Mouse (Mus musculus) megakaryocyte-erythroid progenitor cell, adult 5-6 weeks (primary cell): ENCODE results near the gene Brms1. TPM values are rescaled to one million over a fixed set of nuclear protein-coding genes. Genes with fewer than 3 reads are reported as not detected.
A peak's percentile ranks its signal among the peaks of the same experiment; 100 is the strongest.
"Not testable (repeated sequence)": the region's sequence is repeated elsewhere in the genome, so short reads cannot be mapped to it uniquely, and the experiment has no call there.

Source experiments
- ATAC-seq: replicated peaks from 2 replicates; pipeline ENCODE4 v1.8.0; 2016; ENCODE audit warnings: mild to moderate bottlenecking, inconsistent platforms; ENCODE audit not compliant: severe bottlenecking, poor library complexity, low FRiP score, low TSS enrichment
- total RNA-seq, 2 experiments: library from RNA; stranded (forward) in 1 of 2; stranded (reverse) in 1 of 2; fragments of 200-1000, 215-1000 nt in 1 of 2; fragments of >200 nt in 1 of 2; fragmentation: Nextera tagmentation in 1 of 2; gene quantifications; 2 replicates each; pipeline ENCODE4 v1.2.3; 2014 to 2017

The Brms1 gene
- total RNA-seq, 2 experiments from 2014 or later: 30.3 to 37.1 TPM

DNA sequence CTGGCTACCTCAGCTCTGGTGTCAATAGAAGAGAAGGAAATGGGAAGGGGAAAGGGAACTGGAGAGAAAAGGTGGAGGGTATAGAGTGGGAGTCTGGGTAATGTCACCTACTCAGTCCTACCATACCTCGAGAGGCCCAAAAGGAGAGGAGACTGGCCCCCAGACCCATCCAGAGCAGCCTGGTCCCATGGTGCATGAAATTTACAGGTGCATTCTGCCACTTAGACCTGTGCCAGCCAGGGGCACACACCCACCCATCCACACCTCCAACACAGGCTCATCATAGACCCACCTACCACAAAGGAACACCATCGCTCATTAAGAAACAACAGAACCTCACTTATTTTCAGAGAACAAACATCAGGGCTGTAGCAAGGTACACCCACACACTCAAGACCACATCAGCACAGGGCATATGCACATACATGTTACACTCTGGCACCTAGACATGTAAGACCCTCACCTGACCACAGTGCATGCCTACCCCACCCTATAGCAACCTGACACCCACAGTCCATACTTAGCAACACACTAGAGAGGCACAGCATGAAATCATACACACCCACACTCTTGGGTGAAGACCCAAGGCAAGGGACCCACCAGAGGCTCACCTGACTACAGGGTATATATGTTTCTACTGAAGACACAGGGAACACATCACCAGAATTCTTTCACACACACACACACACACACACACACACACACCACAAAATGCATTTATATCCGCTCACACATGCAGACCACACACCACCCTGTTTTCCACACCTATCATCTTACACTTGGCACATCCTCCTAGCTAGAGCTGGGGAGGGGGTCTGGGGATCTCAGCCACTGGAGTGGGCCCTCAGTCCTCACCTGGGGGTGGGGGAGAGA is 43.0 kb downstream of the Brms1 start:
- no peak for ATAC-seq

DNA sequence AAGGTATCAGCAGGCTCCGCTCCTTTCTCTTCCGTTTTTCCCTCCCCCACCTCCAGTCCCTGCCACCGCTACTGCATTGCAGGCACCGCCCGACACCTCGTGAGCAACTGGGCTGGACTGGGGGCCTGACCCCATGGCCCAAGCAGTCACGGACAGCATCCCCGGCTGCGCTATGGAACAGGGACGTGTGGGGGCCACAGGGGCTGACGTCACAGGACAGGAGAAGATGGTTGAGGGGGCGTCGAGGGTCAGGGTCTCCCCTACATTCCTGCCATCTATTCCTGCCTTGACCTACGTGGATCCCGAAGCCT is 43.6 kb downstream of the Brms1 start:
- no peak for ATAC-seq

DNA sequence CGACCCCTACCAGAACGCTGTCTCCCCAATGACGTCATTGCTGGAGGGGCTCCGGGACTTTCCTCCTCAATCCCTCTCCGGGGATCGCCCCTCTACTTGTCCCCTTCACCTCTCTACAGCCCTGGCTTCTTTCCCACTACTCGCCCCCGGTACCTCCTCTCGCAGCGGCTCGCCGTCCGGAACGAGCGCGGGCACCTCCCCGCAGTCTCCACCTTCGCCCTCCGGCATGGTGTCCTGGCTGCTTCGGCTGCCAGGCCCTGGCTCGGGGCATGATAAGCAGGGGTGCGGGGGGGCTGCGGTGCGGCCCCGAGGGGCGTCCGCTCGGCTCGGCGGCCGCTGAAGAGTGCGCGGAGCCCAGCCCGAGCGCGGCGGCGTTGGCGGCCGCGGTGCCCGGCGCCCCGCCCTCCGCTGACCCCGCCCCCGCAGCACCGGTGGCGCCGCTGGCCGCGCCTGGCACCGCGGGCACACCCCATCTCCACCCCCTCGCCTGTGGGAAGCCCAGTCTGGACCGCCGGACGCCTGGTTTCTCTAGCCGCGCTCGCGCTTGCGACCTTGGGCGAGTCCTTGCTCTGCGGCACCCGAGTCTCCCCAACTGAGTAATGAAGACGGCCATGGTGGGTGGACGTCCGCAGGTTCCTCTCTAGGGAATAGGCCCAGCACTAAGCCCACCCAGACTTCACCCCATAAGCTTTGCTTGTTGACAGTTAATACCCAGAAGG is 44.1 kb downstream of the Brms1 start, which contains the start of gene Tmem151a:
TSS of gene Tmem151a (minus strand) at position 387 of the 719 bp plus-strand sequence.
- ATAC-seq: no peak

DNA sequence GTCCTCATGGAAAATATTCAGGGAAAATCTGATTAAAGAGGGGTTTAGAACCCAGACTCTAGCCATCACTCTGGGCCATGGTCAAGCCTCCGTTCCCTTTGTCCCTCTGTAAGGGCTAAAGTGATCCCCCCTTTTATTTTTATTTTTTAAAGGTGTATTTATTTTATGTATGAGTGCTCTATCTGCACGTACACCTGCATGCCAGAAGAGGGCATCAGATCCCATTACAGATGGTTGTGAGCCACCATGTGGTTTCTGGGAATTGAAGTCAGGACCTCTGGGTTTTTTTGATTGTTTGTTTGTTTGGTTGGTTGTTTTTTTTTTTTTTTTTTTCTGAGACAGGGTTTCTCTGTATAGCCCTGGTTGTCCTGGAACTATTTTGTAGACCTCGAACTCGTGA is 45.4 kb downstream of the Brms1 start:
- ATAC-seq: not testable (repeated sequence)

DNA sequence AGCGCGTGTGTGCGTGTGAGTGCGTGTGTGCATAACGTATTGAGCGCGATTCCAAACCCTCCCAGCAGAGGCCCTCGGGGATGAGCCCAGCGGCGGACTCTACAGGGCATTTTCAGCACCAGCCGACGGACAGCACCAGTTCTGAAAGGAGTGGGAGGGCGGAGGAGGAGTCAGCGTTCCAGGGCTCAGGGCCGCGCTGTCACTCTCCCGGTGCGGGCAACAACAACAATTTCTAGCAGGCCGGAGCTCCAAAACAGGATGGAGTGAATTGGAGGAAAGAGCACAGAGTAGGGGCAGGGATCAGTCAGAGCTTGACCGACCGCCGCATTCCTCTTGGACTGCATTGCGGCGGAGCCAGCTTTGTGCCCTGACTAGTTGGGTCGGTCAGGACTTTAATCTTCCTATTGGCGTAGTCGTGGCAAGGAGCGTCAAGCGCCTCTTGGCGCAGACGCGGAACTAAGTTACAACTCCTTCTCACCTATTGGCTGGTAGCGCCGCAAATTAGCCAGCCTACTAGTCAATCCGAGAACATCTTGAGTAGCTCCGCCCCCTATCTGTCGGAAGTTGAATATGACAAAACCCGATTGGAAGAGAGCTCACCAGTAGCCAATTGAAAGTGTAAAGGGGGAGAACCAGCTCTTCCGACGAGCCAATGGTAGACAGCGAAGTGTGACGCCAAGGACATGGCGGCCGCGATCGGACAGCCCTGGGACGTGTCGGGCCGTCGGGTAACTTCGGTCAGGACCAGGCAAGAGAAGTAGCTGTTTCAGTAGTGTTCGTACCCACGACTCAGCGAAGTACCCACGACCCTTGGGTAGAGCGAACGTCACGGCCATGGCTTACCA is 47.0 kb downstream of the Brms1 start, which contains the start of gene Yif1a:
TSS of gene Yif1a (plus strand) at position 655 of the 845 bp plus-strand sequence.
- ATAC-seq: peak; percentile 87

DNA sequence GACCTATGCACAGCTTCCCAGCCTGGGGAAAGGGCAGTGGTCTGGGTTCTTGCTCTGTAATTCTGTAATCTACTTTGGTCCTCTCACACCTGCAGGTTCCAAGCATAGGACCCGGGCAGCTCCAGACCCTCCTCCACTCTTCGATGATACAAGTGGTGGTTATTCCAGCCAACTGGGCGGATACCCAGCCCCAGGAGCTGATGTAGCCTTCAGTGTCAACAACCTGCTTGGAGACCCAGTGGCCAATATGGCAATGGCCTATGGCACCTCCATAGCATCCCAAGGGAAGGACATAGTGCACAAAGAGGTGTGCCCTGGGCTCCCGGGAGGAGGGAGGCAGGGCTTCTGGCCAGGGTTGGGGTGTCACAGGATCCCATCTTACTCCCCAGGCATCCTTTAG is 48.2 kb downstream of the Brms1 start:
- no peak for ATAC-seq

DNA sequence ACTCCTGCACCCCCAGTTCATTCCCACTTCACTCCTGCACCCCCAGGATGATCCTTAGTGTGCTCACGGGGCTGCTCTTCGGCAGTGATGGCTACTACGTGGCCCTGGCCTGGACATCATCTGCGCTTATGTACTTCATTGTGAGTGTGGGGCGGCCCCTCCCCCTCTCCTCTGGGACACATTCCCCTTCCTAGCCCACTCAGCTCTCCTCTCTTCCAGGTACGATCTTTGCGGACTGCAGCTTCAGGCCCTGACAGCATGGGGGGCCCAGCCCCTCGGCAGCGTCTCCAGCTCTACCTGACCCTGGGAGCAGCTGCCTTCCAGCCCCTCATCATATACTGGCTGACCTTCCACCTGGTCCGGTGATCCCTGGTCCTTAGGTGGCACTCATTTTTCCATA is 50.9 kb downstream of the Brms1 start:
- no peak for ATAC-seq

DNA sequence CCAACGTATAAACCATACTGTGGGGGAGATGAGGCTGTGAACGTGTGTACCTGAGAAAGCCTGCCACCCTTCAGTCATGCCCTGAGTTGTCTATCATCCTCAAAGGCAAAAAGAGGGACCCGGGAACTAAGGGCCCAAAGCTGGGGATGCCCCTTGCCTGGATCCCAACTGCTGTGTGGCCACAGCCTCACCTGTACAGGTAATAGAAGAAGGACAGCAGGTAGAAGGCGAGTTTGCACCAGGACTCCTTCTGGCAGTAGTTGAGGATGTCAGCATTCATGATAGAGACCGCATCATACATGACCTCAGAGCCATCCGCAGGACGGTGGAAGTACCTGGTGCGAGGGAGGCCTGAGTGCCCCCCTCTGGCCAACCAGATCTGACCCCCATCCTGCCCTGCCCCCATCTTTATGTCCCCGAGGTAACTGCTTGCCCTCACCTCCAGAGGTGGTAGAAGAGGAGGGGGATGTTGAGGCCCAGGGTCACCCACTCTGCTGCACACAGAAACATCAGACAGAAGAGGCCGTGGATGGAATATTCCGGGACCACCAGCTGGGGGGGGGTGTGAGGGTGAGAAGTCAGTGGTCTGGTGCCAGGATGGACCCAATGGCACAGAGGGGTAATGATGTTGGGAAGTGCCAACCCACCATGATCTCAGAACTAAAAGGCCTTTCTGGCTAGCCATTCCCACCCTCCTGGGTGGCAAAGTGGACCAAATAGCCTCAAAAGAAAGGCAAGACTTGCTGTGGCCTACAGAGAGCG is 52.5 kb downstream of the Brms1 start:
- ATAC-seq: no peak

DNA sequence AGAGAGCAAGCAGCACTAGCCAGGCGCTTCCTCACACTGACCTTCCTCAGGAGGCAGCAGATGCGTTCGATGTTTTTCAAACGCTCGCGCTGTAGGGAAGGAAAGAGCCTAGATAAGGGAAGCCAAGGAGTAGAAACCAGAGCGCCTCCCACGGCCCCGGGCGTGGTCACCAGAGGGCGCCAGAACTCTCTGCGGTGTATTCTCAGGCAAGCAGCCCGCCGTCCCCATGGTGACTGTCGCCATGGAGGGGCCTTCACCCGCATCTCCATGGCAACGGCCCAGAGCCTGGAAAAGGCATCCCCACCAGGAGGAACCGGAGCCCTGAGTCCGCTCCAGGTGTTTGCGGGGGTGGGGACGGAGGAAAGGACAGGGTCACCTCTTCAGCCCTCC is 53.1 kb downstream of the Brms1 start:
- peak; percentile 78 for ATAC-seq

DNA sequence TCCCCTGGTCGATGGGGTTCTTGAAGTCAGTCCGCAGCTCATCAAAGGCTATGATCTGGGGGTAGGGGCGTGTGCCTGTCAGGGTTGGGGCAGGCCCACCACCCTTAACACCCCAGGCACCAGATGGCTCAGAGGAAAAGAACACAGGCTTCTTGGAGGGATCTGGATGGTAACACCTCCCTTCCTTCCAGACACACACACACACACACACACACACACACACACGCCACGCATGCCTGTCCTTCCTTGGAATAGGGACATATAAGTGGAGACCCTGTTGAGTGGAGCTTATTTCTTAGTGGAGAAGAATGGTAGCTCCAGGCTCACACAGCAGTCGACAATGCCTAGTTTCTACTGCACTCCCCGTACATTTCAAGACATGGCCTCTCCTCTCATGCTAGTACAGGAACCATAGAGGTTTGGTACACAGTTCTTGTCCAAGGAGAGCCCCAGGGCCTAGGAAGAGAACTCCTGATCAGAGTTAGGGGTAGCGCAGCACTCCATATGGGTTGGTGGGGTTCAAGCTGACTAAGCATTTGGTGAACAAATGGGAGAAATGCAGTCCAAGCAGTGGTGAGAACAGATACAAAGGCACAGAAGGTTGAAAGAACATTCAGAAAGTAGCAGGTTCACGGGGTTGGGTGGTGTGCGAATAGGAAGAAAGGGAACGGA is 53.7 kb downstream of the Brms1 start:
- no peak for ATAC-seq

DNA sequence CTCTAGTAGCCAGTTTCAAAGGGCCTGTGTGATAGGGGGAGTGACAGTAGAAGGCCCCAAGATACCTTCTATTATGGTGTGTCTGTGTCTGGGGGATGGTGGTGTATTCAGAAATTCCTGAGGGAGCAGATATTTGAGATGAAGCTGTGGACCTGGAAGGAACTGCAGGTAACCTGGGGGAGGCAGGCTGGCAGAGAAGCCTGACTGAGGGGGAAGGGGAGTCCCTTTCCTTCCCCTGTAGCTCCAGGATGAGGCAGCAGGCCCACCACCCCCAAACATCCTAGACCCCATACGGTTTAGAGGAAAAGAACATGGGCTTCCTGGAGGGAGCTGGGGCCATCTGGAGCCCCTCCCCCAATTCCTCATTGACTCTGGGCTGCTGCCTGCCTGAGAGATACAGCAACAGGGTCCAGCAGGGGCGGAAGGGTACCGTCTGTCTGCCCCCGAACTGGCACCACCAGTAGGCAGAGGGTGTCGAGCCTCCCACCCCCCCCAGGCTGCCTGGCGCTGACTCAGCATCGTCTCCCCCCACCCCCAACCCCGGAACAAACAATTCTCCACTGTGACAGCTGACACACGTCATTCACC is 54.8 kb downstream of the Brms1 start:
- ATAC-seq: no peak

DNA sequence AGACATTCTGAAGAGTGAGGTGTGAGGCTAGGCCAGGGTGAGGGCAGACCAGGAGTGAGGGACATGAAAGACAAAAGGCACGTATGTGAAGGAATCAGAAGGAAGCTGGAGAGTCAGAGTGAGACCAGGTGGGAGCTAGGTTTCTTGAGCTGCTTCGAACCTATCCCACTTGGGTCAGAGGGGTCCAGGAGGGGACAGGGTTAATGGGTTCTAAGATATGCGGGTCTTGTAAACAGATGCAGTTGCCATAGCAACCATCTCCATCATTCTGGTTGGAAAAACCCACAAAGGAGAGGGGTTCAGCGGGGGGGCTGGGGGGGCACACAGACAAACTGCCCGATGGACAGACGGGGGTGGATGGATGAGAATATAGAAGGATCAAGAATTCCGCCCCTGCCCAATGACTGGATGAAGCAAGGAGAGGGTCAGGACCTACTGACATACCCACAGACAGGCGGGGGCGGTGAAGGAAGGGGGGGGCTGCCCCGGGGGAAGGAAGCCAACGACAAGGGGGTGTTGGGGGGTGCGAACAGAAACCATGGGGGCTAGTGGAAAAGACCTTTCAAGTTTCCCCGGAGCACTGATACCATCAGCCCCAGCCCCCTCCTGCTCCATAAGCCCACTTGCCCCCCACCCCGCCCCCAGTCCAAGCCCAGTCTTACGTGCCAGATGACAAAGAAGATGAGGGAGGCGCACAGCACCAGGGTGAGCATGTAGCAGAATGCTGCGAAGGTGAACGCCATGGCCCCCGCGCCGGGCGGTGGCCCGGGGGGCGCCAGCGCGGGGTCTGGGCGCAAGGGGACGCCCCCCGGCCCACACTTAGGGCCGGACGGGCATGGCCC is 56.6 kb downstream of the Brms1 start:
- ATAC-seq: no peak

DNA sequence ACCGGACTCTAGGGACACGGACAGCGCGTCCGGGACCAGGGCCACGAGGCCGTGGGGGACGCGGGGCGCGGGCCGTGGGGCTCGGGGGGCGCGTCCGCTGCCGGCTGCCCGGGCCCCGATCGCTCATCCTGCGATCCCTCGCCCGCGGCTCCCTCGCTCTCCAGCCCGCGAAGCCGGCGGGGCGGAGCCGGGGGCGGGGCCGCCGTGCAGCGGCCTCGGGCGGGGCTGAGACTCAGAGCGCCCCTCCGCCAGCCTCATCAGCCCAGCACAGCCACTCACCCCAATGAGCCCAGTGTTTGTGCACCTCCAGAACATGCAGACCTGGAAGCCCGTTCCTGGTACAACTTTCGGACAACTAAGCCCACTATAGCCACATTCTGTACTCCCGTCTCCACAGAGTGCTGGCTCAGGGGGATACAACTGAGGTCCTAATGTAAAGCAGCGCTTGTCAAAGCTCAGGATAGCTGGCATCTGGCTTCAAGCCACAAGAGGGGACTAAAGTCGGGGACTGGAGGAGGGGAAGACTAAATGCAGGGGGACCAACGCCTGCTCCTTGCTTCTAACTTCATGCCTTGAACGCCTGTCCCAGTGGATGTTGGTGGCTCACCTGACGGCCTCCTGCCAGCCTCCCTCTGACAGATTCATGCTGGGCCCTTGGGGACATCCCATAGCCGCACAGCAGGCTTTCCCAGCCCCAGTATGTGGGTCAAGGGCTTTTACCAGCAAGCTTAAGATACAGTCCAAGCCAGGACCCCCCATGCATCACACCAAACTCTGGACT is 57.4 kb downstream of the Brms1 start, which contains the start of gene Cnih2:
TSS of gene Cnih2 (minus strand) at position 159 of the 781 bp plus-strand sequence.
- ATAC-seq: peak; percentile 32; the same call in 1 of the 2 replicates
